Mouse (Mus musculus) effector memory CD4-positive, alpha-beta T cell, adult 7 months (primary cell): ENCODE data around the gene Olfr1051. TPM values are rescaled to one million over a fixed set of nuclear protein-coding genes. Genes with fewer than 3 reads are reported as not detected.

Source experiments
- polyA plus RNA-seq: library from polyadenylated mRNA; unstranded; fragments of 100-300 nt; shearing (Covaris generic); gene quantifications from one replicate; pipeline ENCODE4 v1.2.1, GENCODE M21; 2017

Gene Olfr1051
- not detected for polyA plus RNA-seq

GRCm38 (mm10) chr2:86278988-86279387 lies at the start of gene Olfr1051:
TSS of gene Olfr1051 (minus strand) at chr2:86279088.

GRCm38 (mm10) chr2:86315184-86315583 lies 36.3 kb upstream of the Olfr1051 start, which contains the start of gene Olfr1053:
TSS of gene Olfr1053 (minus strand) at chr2:86315284.

GRCm38 (mm10) chr2:86292155-86292554 lies 13.3 kb upstream of the Olfr1051 start, which contains the start of gene Olfr1052:
TSS of gene Olfr1052 (plus strand) at chr2:86292455.

GRCm38 (mm10) chr2:86258228-86258627 lies 20.7 kb downstream of the Olfr1051 start, which contains the start of gene Olfr1049:
TSS of gene Olfr1049 (minus strand) at chr2:86258328.

GRCm38 (mm10) chr2:86240189-86240588 lies 38.7 kb downstream of the Olfr1051 start, which contains the start of gene Olfr1048:
TSS of gene Olfr1048 (minus strand) at chr2:86240289.

GRCm38 (mm10) chr2:86231301-86231700 lies 47.6 kb downstream of the Olfr1051 start, which contains the start of gene Olfr1047:
TSS of gene Olfr1047 (minus strand) at chr2:86231401.

Other genes with a start within 250 kb of the Olfr1051 start
- gene Olfr1034, start 233.2 kb downstream of the Olfr1051 start, polyA plus RNA-seq = not detected
- gene Olfr1036, start 205.1 kb downstream of the Olfr1051 start, polyA plus RNA-seq = not detected
- gene Olfr1037, start 191.7 kb downstream of the Olfr1051 start, polyA plus RNA-seq = not detected
- gene Olfr1039, start 143.2 kb downstream of the Olfr1051 start, polyA plus RNA-seq = not detected
- not detected for gene Olfr1040, start 132.4 kb downstream of the Olfr1051 start, polyA plus RNA-seq
- 0.29 TPM for gene Olfr1042, start 117.2 kb downstream of the Olfr1051 start, polyA plus RNA-seq
- not detected for gene Olfr1043, start 111.6 kb downstream of the Olfr1051 start, polyA plus RNA-seq
- gene Olfr1044, start 101.3 kb downstream of the Olfr1051 start, polyA plus RNA-seq = 0.45 TPM
- gene Olfr52, start 93.4 kb downstream of the Olfr1051 start, polyA plus RNA-seq = 0.38 TPM
- gene Olfr1045, start 76.1 kb downstream of the Olfr1051 start, polyA plus RNA-seq = not detected
- gene Olfr1046, start 59.8 kb downstream of the Olfr1051 start, polyA plus RNA-seq = not detected
- gene Olfr1047, start 47.7 kb downstream of the Olfr1051 start, polyA plus RNA-seq = not detected
- not detected for gene Olfr1048, start 38.8 kb downstream of the Olfr1051 start, polyA plus RNA-seq
- gene Olfr1049, start 20.8 kb downstream of the Olfr1051 start, polyA plus RNA-seq = not detected
- gene Olfr1052, start 13.4 kb upstream of the Olfr1051 start, polyA plus RNA-seq = not detected
- not detected for gene Olfr1053, start 36.2 kb upstream of the Olfr1051 start, polyA plus RNA-seq
- not detected for gene Olfr1054, start 56.3 kb upstream of the Olfr1051 start, polyA plus RNA-seq
- not detected for gene Olfr1055, start 71.2 kb upstream of the Olfr1051 start, polyA plus RNA-seq
- gene Olfr1056, start 83.4 kb upstream of the Olfr1051 start, polyA plus RNA-seq = not detected
- not detected for gene Olfr1057, start 99.3 kb upstream of the Olfr1051 start, polyA plus RNA-seq
- gene Olfr1058, start 109.5 kb upstream of the Olfr1051 start, polyA plus RNA-seq = not detected
- gene Olfr1061, start 135.0 kb upstream of the Olfr1051 start, polyA plus RNA-seq = not detected
- not detected for gene Olfr1062, start 147.7 kb upstream of the Olfr1051 start, polyA plus RNA-seq
- gene Olfr1065, start 171.5 kb upstream of the Olfr1051 start, polyA plus RNA-seq = not detected
- gene Olfr1066, start 177.2 kb upstream of the Olfr1051 start, polyA plus RNA-seq = not detected
- not detected for gene Olfr228, start 208.3 kb upstream of the Olfr1051 start, polyA plus RNA-seq
- 0.41 TPM for gene Olfr1076, start 229.4 kb upstream of the Olfr1051 start, polyA plus RNA-seq